Mouse (Mus musculus) ovary, postnatal 14 days (tissue): ENCODE measurements around the gene Kcnd3.

Experiments used
- DNase-seq: peaks from one replicate; pipeline ENCODE4 v3.0.0; 2022; ENCODE audit warnings: low spot score

Kcnd3 gene

GRCm38 (mm10) chr3:105590056-105590672, 138.0 kb downstream of the Kcnd3 start:
- DNase-seq, result no peak

GRCm38 (mm10) chr3:105591766-105592165, 139.6 kb downstream of the Kcnd3 start:
- no peak for DNase-seq

- no peak for DNase-seq
Measured at GRCm38 (mm10) chr3:105592246-105592645, 140.1 kb downstream of the Kcnd3 start.

DNA sequence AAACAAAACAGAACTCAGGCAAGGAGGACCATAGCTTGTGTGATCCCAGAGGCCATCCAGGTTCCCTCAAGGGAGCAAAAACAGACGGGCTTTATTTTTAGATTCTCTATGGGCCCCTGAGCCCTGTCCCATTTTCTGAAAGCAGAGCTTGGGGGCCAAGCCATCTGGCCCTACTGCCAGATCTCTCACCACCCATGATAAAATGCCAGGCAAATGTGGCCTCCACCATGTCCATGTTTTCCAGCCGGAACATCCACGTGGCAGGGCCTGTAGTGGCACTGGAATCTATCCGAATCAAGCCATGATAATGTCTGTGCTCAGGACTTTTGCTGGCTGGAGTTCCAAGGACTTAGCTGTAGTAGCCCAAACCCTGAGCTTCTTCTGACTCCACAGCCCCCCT, 148.4 kb downstream of the Kcnd3 start:
- no peak for DNase-seq

GRCm38 (mm10) chr3:105602966-105603365, 150.8 kb downstream of the Kcnd3 start:
- no peak for DNase-seq

GRCm38 (mm10) chr3:105605726-105606125, 153.6 kb downstream of the Kcnd3 start:
- DNase-seq, result no peak

- no peak for DNase-seq
Measured at GRCm38 (mm10) chr3:105608857-105609256, 156.7 kb downstream of the Kcnd3 start.

- no peak for DNase-seq
Measured at GRCm38 (mm10) chr3:105611531-105612422, 159.6 kb downstream of the Kcnd3 start.

DNA sequence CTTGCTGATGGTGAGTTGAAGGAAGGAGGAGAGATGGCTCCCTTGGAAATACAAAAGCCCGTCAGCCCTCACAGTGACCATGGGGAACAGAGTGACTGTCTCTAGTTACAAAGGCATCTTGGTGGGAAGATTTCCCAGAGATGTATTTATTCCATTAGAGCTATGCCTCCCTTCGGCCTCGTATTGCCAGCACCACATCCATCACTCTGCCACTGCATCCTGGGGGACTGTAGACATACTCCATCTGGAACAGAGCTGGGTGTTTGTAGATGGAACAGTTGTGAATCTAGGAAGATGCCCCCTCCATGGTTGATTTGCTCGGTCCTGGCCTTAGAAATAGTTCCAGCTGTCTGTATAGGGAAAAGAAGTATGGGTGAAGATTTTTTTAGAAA, 160.3 kb downstream of the Kcnd3 start:
- no peak for DNase-seq

DNA sequence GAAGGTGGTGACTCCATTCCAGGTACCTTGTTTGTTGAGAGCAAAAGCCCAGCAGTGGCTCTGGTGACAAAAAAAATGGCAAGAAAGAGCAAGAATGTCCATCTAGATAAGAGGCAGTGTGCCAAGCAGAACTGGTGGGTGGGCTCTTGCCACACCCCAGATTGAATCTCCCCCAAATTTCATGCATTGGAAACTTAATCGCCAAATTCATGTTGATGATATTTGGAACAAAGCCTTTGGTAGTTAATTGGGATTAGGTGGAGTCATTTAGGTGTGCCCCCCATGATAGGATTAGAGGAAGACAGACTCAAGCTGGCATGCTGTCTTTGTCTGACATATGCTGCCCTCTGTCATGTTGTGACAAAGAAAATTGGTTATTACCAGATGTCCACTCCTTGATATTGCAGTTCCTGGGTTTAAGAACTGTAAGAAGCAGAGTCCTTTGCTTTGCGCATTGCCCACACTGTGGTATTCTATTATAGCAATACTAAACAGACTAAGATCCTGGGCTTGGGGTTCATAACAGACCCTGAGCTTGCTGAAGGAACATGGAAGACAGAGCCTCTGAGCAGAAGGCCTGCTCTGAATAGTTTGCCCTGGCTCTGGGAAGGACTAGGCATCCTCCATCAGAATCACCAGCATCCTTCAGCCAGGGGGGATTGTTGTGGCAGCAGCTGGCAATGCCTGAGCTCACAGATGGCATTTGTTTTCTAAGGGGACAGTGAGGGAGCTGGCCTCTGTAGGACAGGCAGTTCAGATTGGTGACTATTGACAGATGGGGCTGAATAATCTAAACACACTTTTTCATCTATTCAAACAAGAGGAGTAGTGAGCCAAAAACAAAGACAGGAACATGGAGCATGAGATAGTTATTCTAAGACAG, 165.0 kb downstream of the Kcnd3 start:
- no peak for DNase-seq

GRCm38 (mm10) chr3:105621154-105621553, 169.0 kb downstream of the Kcnd3 start:
- no peak for DNase-seq

GRCm38 (mm10) chr3:105623137-105623536, 171.0 kb downstream of the Kcnd3 start:
- DNase-seq, result no peak

- no peak for DNase-seq
Measured at GRCm38 (mm10) chr3:105625961-105626360, 173.8 kb downstream of the Kcnd3 start.

GRCm38 (mm10) chr3:105627258-105627657, 175.1 kb downstream of the Kcnd3 start:
- no peak for DNase-seq

- no peak for DNase-seq
Measured at GRCm38 (mm10) chr3:105632296-105632695, 180.2 kb downstream of the Kcnd3 start.

GRCm38 (mm10) chr3:105633021-105633420, 180.9 kb downstream of the Kcnd3 start:
- DNase-seq, result no peak

- DNase-seq, result peak; percentile 29
Measured at GRCm38 (mm10) chr3:105642186-105642585, 190.1 kb downstream of the Kcnd3 start.

- no peak for DNase-seq
Measured at GRCm38 (mm10) chr3:105643566-105643965, 191.4 kb downstream of the Kcnd3 start.

GRCm38 (mm10) chr3:105648889-105649567, 196.9 kb downstream of the Kcnd3 start:
- DNase-seq, result no peak

GRCm38 (mm10) chr3:105653544-105654380, 201.6 kb downstream of the Kcnd3 start:
- DNase-seq, result no peak

GRCm38 (mm10) chr3:105655031-105655585, 203.0 kb downstream of the Kcnd3 start:
- no peak for DNase-seq
